Mouse (Mus musculus): ENCODE data around the gene Zc2hc1b.

Gene Zc2hc1b

GRCm38 (mm10) chr10:13172798-13173221 is 5.0 kb downstream of the Zc2hc1b start:
- no peak for DNase-seq (ENCODE audit: low spot score in 2 of 2)

DNA sequence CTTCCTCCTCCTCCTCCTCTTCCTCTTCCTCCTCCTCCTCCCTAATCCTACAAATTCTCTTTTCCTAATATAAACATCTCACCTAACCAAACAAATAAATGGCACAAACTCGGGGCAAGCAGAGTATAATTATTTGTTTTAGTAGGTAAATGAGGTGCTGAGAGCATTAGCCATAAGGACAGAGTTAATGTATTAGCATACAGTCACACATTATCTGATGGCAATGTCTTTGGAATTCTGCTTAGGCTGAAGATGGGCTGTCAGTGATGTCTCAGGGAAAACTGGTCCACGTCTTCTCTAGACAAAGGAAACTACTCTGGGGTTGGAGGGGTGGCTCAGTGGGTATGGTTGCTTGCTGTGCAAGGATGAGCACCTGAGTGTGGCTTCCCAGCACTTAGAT is 6.4 kb downstream of the Zc2hc1b start:
- DNase-seq (ENCODE audit: low spot score in 2 of 2): no peak

GRCm38 (mm10) chr10:13170739-13171448 is 6.9 kb downstream of the Zc2hc1b start:
- no peak for DNase-seq (ENCODE audit: low spot score in 2 of 2)

DNA sequence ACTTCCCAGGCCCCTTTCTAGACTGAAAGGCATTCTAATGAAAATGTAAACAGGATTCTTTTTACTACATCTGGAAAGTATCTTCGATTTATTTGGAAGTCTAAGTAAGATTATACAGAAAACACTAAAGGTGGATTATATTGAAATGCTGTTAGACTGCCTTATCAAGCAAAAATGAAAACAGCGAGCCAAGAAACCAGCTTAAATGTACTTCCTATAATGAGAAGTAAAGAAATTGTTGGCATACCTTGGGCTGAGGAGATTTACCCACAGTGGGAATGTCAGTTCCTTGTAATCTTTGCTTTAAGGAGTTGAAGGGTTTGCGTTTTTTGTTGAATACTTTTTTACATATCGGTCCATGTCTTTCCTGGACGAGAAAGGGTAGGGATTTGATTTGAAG is 9.4 kb downstream of the Zc2hc1b start:
- DNase-seq (ENCODE audit: low spot score in 2 of 2): no peak

- no peak for DNase-seq (ENCODE audit: low spot score in 2 of 2)
Measured at GRCm38 (mm10) chr10:13162031-13162430, 15.8 kb downstream of the Zc2hc1b start.

DNA sequence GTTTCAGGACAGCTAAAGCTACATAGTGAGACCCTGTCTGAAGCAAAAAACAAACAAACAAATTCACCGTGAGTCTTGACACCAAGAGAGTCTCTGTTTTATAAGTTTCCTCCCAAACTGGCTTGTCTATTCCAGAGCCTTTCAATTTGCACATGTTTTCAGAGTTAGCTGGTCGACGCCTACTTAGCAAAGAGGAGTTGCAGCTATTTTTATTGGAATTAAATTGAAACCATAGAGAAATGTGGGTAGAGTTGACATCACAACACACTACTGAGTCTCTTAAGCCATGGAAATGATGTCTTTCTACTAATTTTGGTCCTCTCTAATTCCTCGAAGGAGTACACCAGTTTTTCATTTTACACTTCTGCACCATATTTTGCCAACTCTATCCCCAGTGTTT is 16.9 kb downstream of the Zc2hc1b start:
- DNase-seq (ENCODE audit: low spot score in 2 of 2): no peak

DNA sequence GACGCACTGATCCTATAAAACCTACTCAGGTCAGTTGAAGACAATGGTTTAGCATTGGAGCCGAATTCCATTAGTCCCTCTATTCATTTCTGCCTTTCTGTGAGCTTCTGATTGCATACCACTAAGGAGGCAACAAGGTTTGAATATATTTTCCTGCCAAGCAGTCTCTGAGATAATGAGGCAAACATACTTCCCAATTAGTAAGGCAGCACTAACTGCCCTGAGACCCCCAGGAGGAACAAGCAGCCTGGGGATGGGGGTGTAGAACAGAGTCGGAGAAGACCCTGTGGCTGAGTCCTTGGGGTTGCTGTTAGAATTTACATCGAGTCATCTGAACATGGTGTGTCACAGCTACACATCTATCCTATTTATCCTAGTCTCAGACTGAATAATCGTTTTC is 22.4 kb downstream of the Zc2hc1b start:
- DNase-seq (ENCODE audit: low spot score in 2 of 2): no peak

- no peak for DNase-seq (ENCODE audit: low spot score in 2 of 2)
Measured at GRCm38 (mm10) chr10:13152811-13153364, 24.9 kb downstream of the Zc2hc1b start.

DNA sequence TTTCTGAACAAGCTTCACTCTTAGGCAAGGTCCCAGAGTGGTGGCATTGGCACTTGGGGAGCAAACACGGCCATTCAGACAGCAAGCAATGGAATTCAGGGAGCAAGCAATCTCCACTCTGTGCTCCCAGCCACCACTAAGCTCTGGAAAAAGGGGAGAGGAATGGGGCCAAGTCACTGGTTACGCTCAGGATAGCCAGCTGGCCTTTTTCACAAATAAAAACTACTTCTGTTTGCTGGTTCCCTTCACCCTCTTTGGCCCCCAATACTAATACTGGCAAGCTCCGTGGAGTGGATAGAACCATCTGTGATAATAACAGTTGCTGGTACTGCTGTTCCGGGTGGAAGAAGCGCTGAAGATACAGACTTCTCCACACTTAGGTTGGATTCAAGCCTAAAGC is 26.5 kb downstream of the Zc2hc1b start:
- no peak for DNase-seq (ENCODE audit: low spot score in 2 of 2)

DNA sequence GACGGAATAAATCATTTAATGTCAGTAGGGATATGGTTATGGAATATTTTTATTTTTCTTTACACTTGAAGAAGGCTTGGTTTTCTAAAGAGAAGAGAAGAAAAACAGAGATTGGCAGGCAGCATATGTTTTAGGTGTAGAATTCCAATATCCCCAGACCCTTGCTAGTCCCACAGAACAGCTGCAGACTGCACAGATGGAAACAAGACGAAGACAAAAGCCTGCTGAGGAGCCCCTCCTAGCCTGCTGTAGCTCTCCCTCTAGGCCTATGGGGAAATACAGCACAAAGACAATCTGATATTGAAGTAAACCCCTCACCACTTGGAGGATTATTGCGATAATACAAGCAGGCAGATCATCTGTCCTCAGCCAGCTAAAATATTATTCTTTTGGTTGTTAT is 27.4 kb downstream of the Zc2hc1b start:
- DNase-seq (ENCODE audit: low spot score in 2 of 2): no peak

- DNase-seq (ENCODE audit: low spot score in 2 of 2): no peak
Measured at GRCm38 (mm10) chr10:13140434-13140833, 37.4 kb downstream of the Zc2hc1b start.

DNA sequence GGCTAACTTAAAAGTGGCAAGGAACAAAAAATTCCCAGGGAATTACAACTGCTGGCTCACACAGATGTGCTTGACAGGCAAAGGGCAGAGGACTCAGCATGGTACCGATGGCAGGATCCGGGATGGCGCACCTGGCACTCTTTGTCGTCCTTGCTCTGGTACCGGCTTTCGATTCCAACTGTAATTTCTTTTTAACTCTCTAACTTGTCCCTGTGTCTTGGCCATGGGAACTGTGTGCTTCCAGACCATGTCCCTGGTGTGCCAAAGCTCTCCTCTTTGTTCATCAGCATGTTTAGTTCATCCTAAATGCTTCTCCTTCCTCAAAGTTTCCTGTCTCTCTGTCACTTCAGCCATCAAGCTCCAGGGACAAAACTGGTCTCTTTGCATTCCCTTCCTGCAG is 39.9 kb downstream of the Zc2hc1b start:
- no peak for DNase-seq (ENCODE audit: low spot score in 2 of 2)

GRCm38 (mm10) chr10:13135751-13136150 is 42.1 kb downstream of the Zc2hc1b start:
- DNase-seq (ENCODE audit: low spot score in 2 of 2): no peak

DNA sequence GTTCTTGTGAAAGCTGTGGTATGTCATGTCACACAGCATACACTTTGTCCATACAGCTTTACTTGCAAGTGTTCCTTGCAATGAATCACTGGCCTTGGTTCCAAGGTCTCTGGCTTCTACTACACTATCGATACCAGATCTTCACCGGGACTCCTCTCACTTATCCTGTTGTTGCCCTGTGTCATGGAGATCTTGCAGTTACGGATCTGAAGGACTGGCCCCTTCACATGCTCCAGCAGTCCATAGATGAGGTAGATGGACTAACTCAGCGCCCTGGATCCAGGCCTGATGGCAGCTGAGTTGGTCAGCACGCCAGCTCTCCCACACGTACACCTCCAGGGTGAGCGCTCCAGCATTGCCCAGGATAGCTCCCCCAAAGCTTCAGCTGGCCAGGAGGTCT is 42.5 kb downstream of the Zc2hc1b start:
- no peak for DNase-seq (ENCODE audit: low spot score in 2 of 2)

- DNase-seq (ENCODE audit: low spot score in 2 of 2): no peak
Measured at GRCm38 (mm10) chr10:13133850-13134249, 44.0 kb downstream of the Zc2hc1b start.

GRCm38 (mm10) chr10:13127946-13128345 is 49.9 kb downstream of the Zc2hc1b start:
- DNase-seq (ENCODE audit: low spot score in 2 of 2): no peak

DNA sequence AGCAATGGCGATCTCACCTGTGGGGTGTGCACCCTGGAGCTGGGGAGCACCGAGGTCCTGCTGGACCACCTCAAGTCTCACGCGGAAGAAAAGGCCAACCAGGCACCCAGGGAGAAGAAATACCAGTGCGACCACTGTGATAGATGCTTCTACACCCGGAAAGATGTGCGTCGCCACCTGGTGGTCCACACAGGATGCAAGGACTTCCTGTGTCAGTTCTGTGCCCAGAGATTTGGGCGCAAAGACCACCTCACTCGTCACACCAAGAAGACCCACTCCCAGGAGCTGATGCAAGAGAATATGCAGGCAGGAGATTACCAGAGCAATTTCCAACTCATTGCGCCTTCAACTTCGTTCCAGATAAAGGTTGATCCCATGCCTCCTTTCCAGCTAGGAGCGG is 50.5 kb downstream of the Zc2hc1b start:
- no peak for DNase-seq (ENCODE audit: low spot score in 2 of 2)

DNA sequence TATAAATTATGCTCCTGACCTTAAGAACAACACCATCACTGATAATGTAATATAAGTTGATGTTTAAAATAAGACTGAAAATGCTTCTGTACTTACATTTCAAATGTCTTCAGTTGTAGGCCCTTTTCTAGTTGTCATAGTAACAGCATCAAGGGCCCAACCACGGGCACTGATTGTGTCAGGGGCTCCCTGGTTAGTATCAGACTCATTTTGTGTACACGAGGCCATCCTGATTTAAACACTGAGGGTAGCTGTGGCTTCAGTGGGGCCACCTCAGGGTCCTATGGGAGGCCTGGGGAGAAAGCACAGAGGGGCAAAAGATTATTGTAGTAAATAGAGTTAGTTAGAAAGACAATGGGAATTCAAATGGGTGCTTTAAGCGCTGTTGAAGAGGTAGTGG is 52.0 kb downstream of the Zc2hc1b start:
- no peak for DNase-seq (ENCODE audit: low spot score in 2 of 2)

DNA sequence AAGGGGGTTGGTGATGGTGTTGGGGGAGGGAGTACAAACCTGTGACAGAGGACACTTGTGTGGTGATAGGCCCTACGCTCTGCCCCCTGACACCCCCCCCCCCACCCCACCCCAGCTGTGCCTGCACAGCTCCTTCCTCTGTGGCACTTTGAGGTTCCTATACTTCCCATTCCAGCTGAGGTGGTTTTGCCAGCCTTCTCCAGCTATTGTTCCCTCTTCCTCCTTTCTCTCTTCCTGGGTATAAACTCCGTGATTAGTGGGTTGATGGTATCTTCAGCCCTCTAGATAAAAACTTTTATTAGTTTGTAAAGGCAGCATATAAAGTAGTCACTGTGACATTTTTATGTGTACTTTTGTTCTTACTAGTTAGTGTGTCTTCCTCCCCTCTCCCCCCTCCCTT is 58.5 kb downstream of the Zc2hc1b start:
- DNase-seq (ENCODE audit: low spot score in 2 of 2): no peak

GRCm38 (mm10) chr10:13118770-13119102 is 59.1 kb downstream of the Zc2hc1b start:
- no peak for DNase-seq (ENCODE audit: low spot score in 2 of 2)

DNA sequence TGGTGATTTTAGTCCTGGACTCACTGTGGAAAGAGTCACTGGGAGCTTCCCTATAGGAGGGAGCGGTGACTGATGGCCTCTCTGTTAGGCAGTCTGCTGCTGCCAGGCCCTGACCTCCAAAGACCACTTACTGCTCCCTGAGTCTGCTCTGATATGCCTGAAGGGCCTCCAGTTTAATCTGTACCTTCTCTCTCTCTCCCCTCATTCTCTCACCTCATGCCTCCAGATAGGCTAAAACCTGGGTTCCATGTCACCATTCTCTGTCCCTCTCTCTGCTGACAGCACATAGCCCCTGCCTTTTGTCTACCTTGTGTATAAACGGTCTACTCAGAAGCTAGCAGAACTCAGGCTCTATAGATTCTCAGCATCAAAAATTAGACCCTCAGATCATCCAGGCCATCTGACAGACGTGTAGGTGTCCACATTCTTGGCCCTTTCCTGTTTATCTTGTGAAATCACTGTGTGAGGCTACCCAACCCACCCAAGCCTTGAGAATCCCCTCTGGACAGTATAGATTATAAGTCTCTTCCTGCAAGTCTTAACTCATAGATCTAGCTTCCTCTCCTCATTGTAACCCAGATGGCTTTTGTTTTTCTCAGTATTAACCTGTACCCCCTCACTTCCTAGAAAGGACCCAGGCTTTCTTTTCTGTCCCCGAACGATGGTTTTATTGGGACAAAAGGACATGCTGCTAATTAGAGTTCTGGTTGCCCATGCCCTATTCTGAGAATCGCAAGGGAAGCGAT is 59.6 kb downstream of the Zc2hc1b start:
- no peak for DNase-seq (ENCODE audit: low spot score in 2 of 2)

DNA sequence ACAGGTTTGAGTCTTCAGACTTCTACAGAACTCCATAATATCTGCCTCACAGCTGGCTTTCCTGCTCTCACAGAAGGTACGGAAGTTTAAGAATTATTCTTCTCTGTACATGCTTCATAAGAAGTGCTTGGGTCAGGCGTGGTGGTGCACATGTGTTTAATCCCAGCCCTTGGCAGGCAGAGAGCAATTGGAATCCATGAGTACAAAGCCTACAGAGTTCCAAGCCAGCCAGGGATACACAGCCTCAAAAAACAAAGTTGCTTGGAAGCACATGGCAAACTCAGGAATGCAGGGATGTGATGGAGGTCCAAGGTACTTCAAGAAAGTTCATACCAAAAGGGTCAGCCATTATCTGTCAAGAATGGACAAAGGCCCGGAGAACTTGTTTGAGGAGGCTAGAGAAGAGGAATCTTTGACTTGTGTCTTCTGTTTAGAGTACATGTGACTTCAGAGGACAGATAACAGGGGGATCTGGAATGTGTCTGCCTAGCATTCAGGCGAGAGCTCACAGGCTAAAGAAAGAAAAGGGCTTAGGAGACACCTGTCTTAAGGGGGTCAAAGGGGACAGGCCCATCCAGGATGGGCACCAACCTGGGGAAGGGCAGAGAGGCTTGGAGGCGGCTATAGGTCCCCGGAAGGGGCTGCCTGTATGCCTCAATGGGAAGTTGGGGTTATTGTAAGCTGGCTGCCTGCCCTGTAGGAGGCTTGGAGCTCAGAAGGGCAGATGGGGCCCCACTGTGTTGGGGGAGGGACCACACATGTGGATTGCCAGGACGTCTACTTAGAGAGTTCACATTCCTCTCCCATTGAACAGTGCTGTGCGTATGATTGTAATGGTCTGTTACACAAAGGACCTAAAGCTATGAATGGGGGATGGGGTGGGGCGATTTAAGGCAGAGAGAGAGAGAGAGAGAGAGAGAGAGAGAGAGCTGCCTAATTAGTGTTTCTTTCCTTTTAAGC is 60.8 kb downstream of the Zc2hc1b start:
- DNase-seq (ENCODE audit: low spot score in 2 of 2): no peak
